Mouse (Mus musculus): ENCODE measurements at regions not wholly inside any gene's neighbourhood (a gene's known extent, or its start where the extent isn't known, plus 50 kb on each side); places are given as distances from the start of the nearest gene placed in this dataset.

DNA sequence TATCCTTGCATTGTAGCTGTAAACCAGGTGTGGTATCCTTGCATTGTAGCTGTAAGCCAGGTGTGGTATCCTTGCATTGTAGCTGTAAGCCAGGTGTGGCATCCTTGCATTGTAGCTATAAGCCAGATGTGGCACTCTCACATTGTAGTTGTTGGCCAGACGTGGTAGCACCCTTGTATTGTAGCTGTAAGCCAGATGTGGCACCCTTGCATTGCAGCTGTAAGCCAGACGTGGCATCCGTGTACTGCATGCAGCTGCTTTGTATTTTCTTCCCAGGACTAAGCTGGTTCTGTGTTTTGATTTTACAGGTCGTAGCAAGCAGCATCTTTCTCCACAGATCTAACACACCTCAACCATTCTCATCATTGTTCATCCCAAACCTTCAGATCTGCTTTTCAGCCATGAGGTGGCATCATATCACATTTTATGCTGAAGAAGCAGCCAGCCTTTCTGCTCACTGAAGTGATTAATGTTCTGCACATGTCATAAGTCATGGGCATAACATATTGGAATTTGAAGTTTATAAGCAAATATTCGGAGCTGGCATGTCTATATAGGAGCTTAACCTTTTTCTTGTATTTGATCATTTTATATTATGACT is 71.5 kb downstream of the Mterf1b start:
- Histone ChIP-seq H3K79me2 (ENCODE audit: control insufficient read depth, insufficient read depth) (no peaks in the 10 kb centered on the region), H3ac (ENCODE audit: control insufficient read depth, insufficient read length, low read depth) (no peak overlapping the region), H3K36me3 (ENCODE audit: control insufficient read depth, insufficient read depth) (no peaks in the 10 kb centered on the region), H3K27me3 (ENCODE audit: control insufficient read depth, insufficient read depth, insufficient read length) (no peaks in the 10 kb centered on the region), H3K79me3 (ENCODE audit: low read depth) (no peaks in the 10 kb centered on the region), H3K4me3 (ENCODE audit: insufficient read depth, poor library complexity, severe bottlenecking) (no peak overlapping the region)
- no peak for TF ChIP-seq MYOG (IDR thresholded peaks at IDR 0.05; ENCODE audit: control insufficient read depth, extremely low read depth, insufficient read length)
- TF ChIP-seq MYOD1 (IDR thresholded peaks at IDR 0.05; ENCODE audit: control insufficient read depth, insufficient read length, low read depth) = no peak
- no peak for TF ChIP-seq USF1 (IDR thresholded peaks at IDR 0.05; ENCODE audit: low read depth)
- TF ChIP-seq CEBPB (IDR thresholded peaks at IDR 0.05; ENCODE audit: low read depth) = no peak
- no peak for TF ChIP-seq CTCF (IDR thresholded peaks at IDR 0.05; ENCODE audit: control insufficient read depth, insufficient read depth, insufficient read length)
- no peak for TF ChIP-seq MAX (IDR thresholded peaks at IDR 0.05)
- TF ChIP-seq FOSL1 (IDR thresholded peaks at IDR 0.05; ENCODE audit: insufficient read depth, low read length, poor library complexity, severe bottlenecking) = no peak

DNA sequence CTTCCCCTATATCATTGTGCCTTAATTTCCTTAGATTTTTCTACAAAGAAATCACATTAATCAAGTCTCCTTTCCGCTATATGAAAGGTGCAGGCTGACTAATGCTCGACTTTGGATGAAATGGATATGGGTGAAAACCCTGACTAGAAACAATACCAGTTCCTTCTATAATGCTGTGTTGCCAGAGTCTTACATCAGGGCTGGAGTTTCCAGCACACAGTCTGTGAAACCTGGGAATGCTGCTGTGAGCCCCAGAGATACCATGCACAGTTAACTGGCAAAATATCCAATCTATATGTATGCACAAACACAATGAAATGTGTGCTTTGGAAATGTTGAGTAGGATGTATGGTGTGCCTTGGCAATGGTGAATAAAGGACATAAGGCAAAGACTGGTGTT is 75.5 kb downstream of the Mterf1b start:
- H3K79me2 ChIP-seq (ENCODE audit: control insufficient read depth, insufficient read depth) = no peaks in the 10 kb centered on the region
- no peaks in the 10 kb centered on the region for H3K36me3 ChIP-seq (ENCODE audit: control insufficient read depth, insufficient read depth)
- H3K79me3 ChIP-seq (ENCODE audit: low read depth) = no peaks in the 10 kb centered on the region
- no peaks in the 10 kb centered on the region for H3K27me3 ChIP-seq (ENCODE audit: control insufficient read depth, insufficient read depth, insufficient read length)
- no peak overlapping the region for H3K4me3 ChIP-seq (ENCODE audit: insufficient read depth, poor library complexity, severe bottlenecking)
- no peak overlapping the region for H3ac ChIP-seq (ENCODE audit: control insufficient read depth, insufficient read length, low read depth)
- TF ChIP-seq USF1 (IDR thresholded peaks at IDR 0.05; ENCODE audit: low read depth) (no peak), MYOG (IDR thresholded peaks at IDR 0.05; ENCODE audit: control insufficient read depth, extremely low read depth, insufficient read length) (no peak)

- Histone ChIP-seq H3K79me2 (ENCODE audit: control insufficient read depth, insufficient read depth) (no peaks in the 10 kb centered on the region), H3K27me3 (ENCODE audit: control insufficient read depth, insufficient read depth, insufficient read length) (no peaks in the 10 kb centered on the region), H3K79me3 (ENCODE audit: low read depth) (no peaks in the 10 kb centered on the region), H3ac (ENCODE audit: control insufficient read depth, insufficient read length, low read depth) (no peak overlapping the region), H3K4me3 (ENCODE audit: insufficient read depth, poor library complexity, severe bottlenecking) (no peak overlapping the region), H3K36me3 (ENCODE audit: control insufficient read depth, insufficient read depth) (no peaks in the 10 kb centered on the region)
- TF ChIP-seq MYOD1 (IDR thresholded peaks at IDR 0.05; ENCODE audit: control insufficient read depth, insufficient read length, low read depth) = no peak
- TF ChIP-seq CTCF (IDR thresholded peaks at IDR 0.05; ENCODE audit: control insufficient read depth, insufficient read depth, insufficient read length) = no peak
- TF ChIP-seq MYOG (IDR thresholded peaks at IDR 0.05; ENCODE audit: control insufficient read depth, extremely low read depth, insufficient read length) = no peak
- no peak for TF ChIP-seq FOSL1 (IDR thresholded peaks at IDR 0.05; ENCODE audit: insufficient read depth, low read length, poor library complexity, severe bottlenecking)
- no peak for TF ChIP-seq MAX (IDR thresholded peaks at IDR 0.05)
- no peak for TF ChIP-seq USF1 (IDR thresholded peaks at IDR 0.05; ENCODE audit: low read depth)
- no peak for TF ChIP-seq CEBPB (IDR thresholded peaks at IDR 0.05; ENCODE audit: low read depth)
These were observed 80.8 kb downstream of the Mterf1b start for GRCm38 (mm10) chr5:4273001-4273400.

DNA sequence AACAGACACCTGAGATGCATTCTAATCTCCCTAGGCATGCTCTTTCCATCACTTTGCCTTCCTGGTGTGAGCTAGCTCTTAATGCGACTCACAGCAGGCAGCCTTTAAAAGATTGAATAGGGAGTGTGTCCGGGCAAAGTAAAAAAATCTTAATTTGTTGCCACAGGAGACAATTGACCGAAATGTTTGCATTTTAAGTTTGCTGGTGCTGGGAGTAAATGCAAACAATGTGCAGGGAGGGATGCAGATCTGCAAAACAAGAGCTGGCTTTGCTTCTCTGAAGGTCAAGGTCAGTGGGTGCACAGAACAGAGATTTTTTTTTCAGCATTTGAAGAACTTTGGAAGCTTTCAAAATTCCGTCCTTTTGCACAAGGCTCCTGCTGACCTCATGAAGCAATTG is 111.4 kb downstream of the Mterf1b start:
- Histone ChIP-seq H3K79me3 (ENCODE audit: low read depth) (no peaks in the 10 kb centered on the region), H3K36me3 (ENCODE audit: control insufficient read depth, insufficient read depth) (no peaks in the 10 kb centered on the region), H3ac (ENCODE audit: control insufficient read depth, insufficient read length, low read depth) (no peak overlapping the region), H3K79me2 (ENCODE audit: control insufficient read depth, insufficient read depth) (no peaks in the 10 kb centered on the region), H3K27me3 (ENCODE audit: control insufficient read depth, insufficient read depth, insufficient read length) (no peaks in the 10 kb centered on the region), H3K4me3 (ENCODE audit: insufficient read depth, poor library complexity, severe bottlenecking) (no peak overlapping the region)
- TF ChIP-seq MYOG (IDR thresholded peaks at IDR 0.05; ENCODE audit: control insufficient read depth, extremely low read depth, insufficient read length) (no peak), CEBPB (IDR thresholded peaks at IDR 0.05; ENCODE audit: low read depth) (no peak), CTCF (IDR thresholded peaks at IDR 0.05; ENCODE audit: control insufficient read depth, insufficient read depth, insufficient read length) (no peak), MYOD1 (IDR thresholded peaks at IDR 0.05; ENCODE audit: control insufficient read depth, insufficient read length, low read depth) (no peak), MAX (IDR thresholded peaks at IDR 0.05) (no peak), USF1 (IDR thresholded peaks at IDR 0.05; ENCODE audit: low read depth) (no peak), FOSL1 (IDR thresholded peaks at IDR 0.05; ENCODE audit: insufficient read depth, low read length, poor library complexity, severe bottlenecking) (no peak)

GRCm38 (mm10) chr5:4304201-4304600 is 112.0 kb downstream of the Mterf1b start:
- no peaks in the 10 kb centered on the region for H3K79me3 ChIP-seq (ENCODE audit: low read depth)
- no peak overlapping the region for H3K4me3 ChIP-seq (ENCODE audit: insufficient read depth, poor library complexity, severe bottlenecking)
- H3K79me2 ChIP-seq (ENCODE audit: control insufficient read depth, insufficient read depth) = no peaks in the 10 kb centered on the region
- H3K27me3 ChIP-seq (ENCODE audit: control insufficient read depth, insufficient read depth, insufficient read length) = no peaks in the 10 kb centered on the region
- H3ac ChIP-seq (ENCODE audit: control insufficient read depth, insufficient read length, low read depth) = no peak overlapping the region
- H3K36me3 ChIP-seq (ENCODE audit: control insufficient read depth, insufficient read depth) = no peaks in the 10 kb centered on the region
- TF ChIP-seq MYOG (IDR thresholded peaks at IDR 0.05; ENCODE audit: control insufficient read depth, extremely low read depth, insufficient read length) (no peak), MYOD1 (IDR thresholded peaks at IDR 0.05; ENCODE audit: control insufficient read depth, insufficient read length, low read depth) (no peak), CEBPB (IDR thresholded peaks at IDR 0.05; ENCODE audit: low read depth) (no peak), FOSL1 (IDR thresholded peaks at IDR 0.05; ENCODE audit: insufficient read depth, low read length, poor library complexity, severe bottlenecking) (no peak), CTCF (IDR thresholded peaks at IDR 0.05; ENCODE audit: control insufficient read depth, insufficient read depth, insufficient read length) (no peak), MAX (IDR thresholded peaks at IDR 0.05) (no peak), USF1 (IDR thresholded peaks at IDR 0.05; ENCODE audit: low read depth) (no peak)

DNA sequence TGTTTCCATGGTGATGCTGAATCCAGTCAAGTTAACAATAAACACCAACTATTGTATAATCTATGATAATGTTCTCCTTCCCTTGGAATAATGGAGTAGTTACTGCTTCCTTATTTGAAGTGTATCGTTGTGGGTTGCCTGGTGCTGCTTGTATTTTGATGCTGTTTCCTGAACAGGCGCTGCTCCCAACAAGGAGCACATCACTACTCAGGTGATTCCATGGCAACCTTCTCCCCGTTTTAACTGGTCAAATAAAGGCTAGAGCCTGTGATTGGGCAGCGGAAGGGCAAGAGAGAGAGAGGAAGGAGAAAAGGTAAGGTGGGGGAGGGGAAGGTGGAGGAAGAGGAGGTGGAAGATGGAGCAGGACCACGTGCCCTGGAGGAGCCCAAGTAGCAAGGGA is 116.3 kb downstream of the Mterf1b start:
- Histone ChIP-seq H3ac (ENCODE audit: control insufficient read depth, insufficient read length, low read depth) (no peak overlapping the region), H3K79me2 (ENCODE audit: control insufficient read depth, insufficient read depth) (no peaks in the 10 kb centered on the region), H3K27me3 (ENCODE audit: control insufficient read depth, insufficient read depth, insufficient read length) (no peaks in the 10 kb centered on the region), H3K79me3 (ENCODE audit: low read depth) (no peaks in the 10 kb centered on the region), H3K36me3 (ENCODE audit: control insufficient read depth, insufficient read depth) (no peaks in the 10 kb centered on the region), H3K4me3 (ENCODE audit: insufficient read depth, poor library complexity, severe bottlenecking) (no peak overlapping the region)
- TF ChIP-seq FOSL1 (IDR thresholded peaks at IDR 0.05; ENCODE audit: insufficient read depth, low read length, poor library complexity, severe bottlenecking) (no peak), MYOG (IDR thresholded peaks at IDR 0.05; ENCODE audit: control insufficient read depth, extremely low read depth, insufficient read length) (no peak), USF1 (IDR thresholded peaks at IDR 0.05; ENCODE audit: low read depth) (no peak)

Measured in C2C12 (cell line).